Mouse (Mus musculus) MEL (cell line): ENCODE results near the gene Morn1.

Source experiments
- CTCF ChIP-seq, 3 experiments: IDR thresholded peaks in 2 of 3; conservative IDR thresholded peaks in 1 of 3; 2 replicates each; pipeline ENCODE4 v1.5.1; 2011 to 2012; ENCODE audit warnings: low read length in 3 of 3, low read depth in 2 of 3, mild to moderate bottlenecking in 2 of 3, improper control_type of control experiment in 1 of 3, inconsistent platforms in 1 of 3, mixed read lengths in 1 of 3, moderate library complexity in 1 of 3; ENCODE audit not compliant: control insufficient read depth in 1 of 3, insufficient read depth in 1 of 3, poor library complexity in 1 of 3, severe bottlenecking in 1 of 3
- EP300 ChIP-seq, 2 experiments: IDR thresholded peaks; 2 replicates each; pipeline ENCODE4 v1.6.1; 2011; ENCODE audit warnings: improper control_type of control experiment in 2 of 2, low read length in 2 of 2, low read depth in 1 of 2, mild to moderate bottlenecking in 1 of 2
- GATA1 ChIP-seq: IDR thresholded peaks from 2 replicates; pipeline ENCODE4 v1.6.1; 2011; ENCODE audit warnings: low read depth, low read length, improper control_type of control experiment
- HCFC1 ChIP-seq: IDR thresholded peaks from 2 replicates; pipeline ENCODE4 v1.6.1; 2012; ENCODE audit warnings: low read depth, mild to moderate bottlenecking, inconsistent platforms, low read length, improper control_type of control experiment, moderate library complexity
- JUND ChIP-seq: IDR thresholded peaks from 2 replicates; pipeline ENCODE4 v1.6.1; 2011; ENCODE audit warnings: low read depth, mild to moderate bottlenecking, improper control_type of control experiment, low read length
- MAZ ChIP-seq: IDR thresholded peaks from 2 replicates; pipeline ENCODE4 v1.6.1; 2012; ENCODE audit warnings: low read depth, mild to moderate bottlenecking, inconsistent platforms, low read length, improper control_type of control experiment
- NRF1 ChIP-seq: IDR thresholded peaks from 2 replicates; pipeline ENCODE4 v1.6.1; 2014; ENCODE audit warnings: low read depth, mild to moderate bottlenecking, inconsistent platforms, low read length, improper control_type of control experiment, moderate library complexity; ENCODE audit not compliant: poor library complexity, insufficient read depth, severe bottlenecking
- POLR2A ChIP-seq, 2 experiments: IDR thresholded peaks; 2 replicates each; pipeline ENCODE4 v1.6.1; 2011 to 2012; ENCODE audit warnings: low read length in 2 of 2, mild to moderate bottlenecking in 2 of 2, control low read depth in 1 of 2, improper control_type of control experiment in 1 of 2, low read depth in 1 of 2, moderate library complexity in 1 of 2; ENCODE audit not compliant: control insufficient read depth in 1 of 2, insufficient read depth in 1 of 2, poor library complexity in 1 of 2
- POLR2AphosphoS5 ChIP-seq: IDR thresholded peaks from 2 replicates; pipeline ENCODE4 v1.6.1; 2012; ENCODE audit warnings: low read depth, borderline replicate concordance, mild to moderate bottlenecking, inconsistent platforms, low read length, moderate library complexity, mixed read lengths
- TCF12 ChIP-seq: IDR thresholded peaks from 2 replicates; pipeline ENCODE4 v1.6.1; 2014; ENCODE audit warnings: low read depth, mild to moderate bottlenecking, inconsistent platforms, low read length, improper control_type of control experiment, moderate library complexity
- UBTF ChIP-seq: IDR thresholded peaks from 2 replicates; pipeline ENCODE4 v1.6.1; 2012; ENCODE audit warnings: low read depth, mild to moderate bottlenecking, inconsistent platforms, low read length, improper control_type of control experiment, moderate library complexity, borderline replicate concordance; ENCODE audit not compliant: insufficient read depth
- ZC3H11A ChIP-seq: IDR thresholded peaks from 2 replicates; pipeline ENCODE4 v1.6.1; 2012; ENCODE audit warnings: low read depth, mild to moderate bottlenecking, inconsistent platforms, low read length, improper control_type of control experiment
- ZMIZ1 ChIP-seq: IDR thresholded peaks from 2 replicates; pipeline ENCODE4 v1.6.1; 2012; ENCODE audit warnings: low read depth, mild to moderate bottlenecking, inconsistent platforms, low read length, improper control_type of control experiment, moderate library complexity

- TF ChIP-seq POLR2A (IDR thresholded peaks at IDR 0.05; ENCODE audit: control insufficient read depth in 1 of 2, insufficient read depth in 1 of 2, low read depth in 1 of 2, low read length in 2 of 2, poor library complexity in 1 of 2) (no peak), ZMIZ1 (no peak), CTCF (IDR thresholded peaks at IDR 0.05 in 2 of 3, conservative IDR thresholded peaks at IDR 0.05 in 1 of 3; ENCODE audit: control insufficient read depth in 1 of 3, insufficient read depth in 1 of 3, low read depth in 2 of 3, low read length in 3 of 3, poor library complexity in 1 of 3, severe bottlenecking in 1 of 3) (no peak), NRF1 (no peak), GATA1 (no peak), HCFC1 (no peak), UBTF (no peak), JUND (no peak), MAZ (no peak), EP300 (IDR thresholded peaks at IDR 0.05; ENCODE audit: low read depth in 1 of 2, low read length in 2 of 2) (no peak), POLR2AphosphoS5 (no peak), TCF12 (no peak), ZC3H11A (no peak)
These were observed 44.2 kb downstream of the Morn1 start for GRCm38 (mm10) chr4:155130616-155131015.
